Mouse (Mus musculus) C2C12 (cell line): ENCODE data around the gene Ctnnd2. TPM values are rescaled to one million over a fixed set of nuclear protein-coding genes. Genes with fewer than 3 reads are reported as not detected.

Experiments used
- H3K27me3 ChIP-seq: one replicate; pipeline ENCODE4 v1.6.1; 2011; ENCODE audit not compliant: control insufficient read depth, insufficient read depth, insufficient read length
- H3K36me3 ChIP-seq: one replicate; pipeline ENCODE4 v1.6.1; 2011; ENCODE audit not compliant: control insufficient read depth, insufficient read depth
- H3K4me3 ChIP-seq: one replicate; pipeline ENCODE4 v1.5.1; 2011; ENCODE audit warnings: mild to moderate bottlenecking, control low read depth; ENCODE audit not compliant: poor library complexity, insufficient read depth, severe bottlenecking
- H3K79me2 ChIP-seq: one replicate; pipeline ENCODE4 v1.6.1; 2011; ENCODE audit not compliant: control insufficient read depth, insufficient read depth
- H3K79me3 ChIP-seq: one replicate; pipeline ENCODE4 v1.6.1; 2011; ENCODE audit warnings: low read depth, control low read depth
- H3ac ChIP-seq: one replicate; pipeline ENCODE3; 2011; ENCODE audit warnings: low read depth; ENCODE audit not compliant: control insufficient read depth, insufficient read length
- CEBPB ChIP-seq: IDR thresholded peaks from one replicate; pipeline ENCODE4 v1.6.1; 2011; ENCODE audit warnings: low read depth, mild to moderate bottlenecking, control low read depth, moderate library complexity
- CTCF ChIP-seq: IDR thresholded peaks from one replicate; pipeline ENCODE4 v1.5.1; 2011; ENCODE audit not compliant: control insufficient read depth, insufficient read depth, insufficient read length
- FOSL1 ChIP-seq: IDR thresholded peaks from one replicate; pipeline ENCODE4 v1.8.0; 2011; ENCODE audit warnings: mild to moderate bottlenecking, low read length; ENCODE audit not compliant: poor library complexity, insufficient read depth, severe bottlenecking
- MAX ChIP-seq: IDR thresholded peaks from one replicate; pipeline ENCODE4 v1.6.1; 2011; ENCODE audit warnings: mild to moderate bottlenecking, control low read depth
- MYOD1 ChIP-seq: IDR thresholded peaks from one replicate; pipeline ENCODE4 v1.6.1; 2011; ENCODE audit warnings: low read depth; ENCODE audit not compliant: control insufficient read depth, insufficient read length
- MYOG ChIP-seq: IDR thresholded peaks from one replicate; pipeline ENCODE4 v1.6.1; 2011; ENCODE audit not compliant: control insufficient read depth, insufficient read length; ENCODE audit errors: extremely low read depth
- USF1 ChIP-seq: IDR thresholded peaks from one replicate; pipeline ENCODE4 v1.6.1; 2011; ENCODE audit warnings: low read depth, mild to moderate bottlenecking, control low read depth, moderate library complexity
- polyA plus RNA-seq: library from polyadenylated mRNA; unstranded; fragments of >200 nt; fragmentation: generic; extraction: Trizol; gene quantifications from one replicate; pipeline ENCODE4 v1.2.1, GENCODE M21; 2012; ENCODE audit warnings: missing spikeins

Gene Ctnnd2
- polyA plus RNA-seq, 1 experiment, result 0.07 TPM

DNA sequence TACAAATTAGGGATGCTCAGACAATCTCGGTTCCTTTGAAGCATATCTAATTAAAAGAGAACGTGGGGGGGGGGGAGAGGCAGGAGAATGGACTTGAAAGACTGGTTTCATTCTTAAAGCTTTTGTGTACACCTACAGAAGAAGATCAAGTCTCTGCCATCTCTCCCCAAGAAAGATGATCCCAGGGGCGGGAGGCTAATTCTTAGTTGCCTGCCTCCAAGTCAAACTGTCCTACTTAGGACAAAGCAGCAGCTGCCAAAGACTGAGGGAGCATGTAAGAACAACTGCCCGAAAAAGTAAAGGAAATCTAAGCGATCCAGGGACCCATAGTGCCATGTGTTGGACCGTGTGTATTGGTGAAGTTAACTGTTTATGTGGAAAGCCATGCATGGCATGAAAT is 836.2 kb downstream of the Ctnnd2 start:
- H3K36me3 ChIP-seq, result no peaks in the 10 kb centered on the region
- peaks cover 9% of the 10 kb centered on the region for H3K27me3 ChIP-seq
- no peaks in the 10 kb centered on the region for H3K79me2 ChIP-seq
- TF ChIP-seq USF1 (no peak), CEBPB (no peak), MYOD1 (no peak), FOSL1 (no peak), MAX (no peak), MYOG (no peak)
- H3ac ChIP-seq, result no peak overlapping the region
- no peak overlapping the region for H3K4me3 ChIP-seq
- H3K79me3 ChIP-seq, result no peaks in the 10 kb centered on the region

DNA sequence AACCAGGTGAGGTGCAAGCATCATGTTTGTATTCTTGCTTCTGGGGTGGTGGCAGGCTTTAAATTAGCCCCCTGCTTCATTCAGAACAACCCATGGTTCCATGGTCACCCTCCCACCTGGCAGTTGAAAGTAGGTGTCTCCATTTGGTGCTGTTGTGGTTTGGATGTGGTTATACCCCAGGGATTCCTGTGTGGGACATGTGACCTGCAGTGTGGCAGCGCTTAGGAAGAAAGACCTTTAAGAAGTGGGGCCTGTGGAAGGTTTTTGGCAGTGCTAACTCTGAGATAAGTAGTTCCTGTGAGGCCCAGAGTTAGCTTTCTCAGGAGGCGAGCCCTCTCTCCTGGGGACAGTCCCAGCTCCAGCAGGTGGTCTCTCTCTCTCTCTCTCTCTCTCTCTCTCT is 848.4 kb downstream of the Ctnnd2 start:
- H3K36me3 ChIP-seq, result no peaks in the 10 kb centered on the region
- TF ChIP-seq MYOD1 (no peak), CEBPB (no peak), USF1 (no peak), CTCF (no peak), MAX (no peak), FOSL1 (no peak), MYOG (no peak)
- H3K79me3 ChIP-seq, result no peaks in the 10 kb centered on the region
- no peaks in the 10 kb centered on the region for H3K27me3 ChIP-seq
- H3K4me3 ChIP-seq, result no peak overlapping the region
- no peaks in the 10 kb centered on the region for H3K79me2 ChIP-seq
- H3ac ChIP-seq, result no peak overlapping the region

DNA sequence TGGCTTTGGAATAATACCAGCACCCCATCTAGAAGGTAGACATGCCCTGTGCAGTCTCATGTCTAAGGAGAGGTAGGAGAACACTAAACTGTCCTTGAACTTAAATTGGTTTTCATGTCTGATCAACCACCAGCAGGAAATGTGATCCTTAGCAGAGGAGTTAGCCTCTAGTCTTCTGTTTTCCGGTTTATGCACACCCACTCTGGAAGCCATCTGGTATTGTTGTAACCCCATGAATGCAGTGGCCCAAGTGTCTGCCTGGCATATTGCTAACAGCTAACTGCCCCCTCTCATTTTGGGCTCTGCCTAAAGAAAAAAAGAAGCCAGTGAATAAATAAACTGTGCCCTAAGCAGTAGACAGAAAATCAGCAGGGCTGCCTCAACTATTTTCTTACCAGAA is 849.6 kb downstream of the Ctnnd2 start:
- TF ChIP-seq CEBPB, result no peak
- Histone ChIP-seq H3K27me3 (no peaks in the 10 kb centered on the region), H3ac (no peak overlapping the region), H3K79me2 (no peaks in the 10 kb centered on the region), H3K79me3 (no peaks in the 10 kb centered on the region), H3K36me3 (no peaks in the 10 kb centered on the region), H3K4me3 (no peak overlapping the region)

DNA sequence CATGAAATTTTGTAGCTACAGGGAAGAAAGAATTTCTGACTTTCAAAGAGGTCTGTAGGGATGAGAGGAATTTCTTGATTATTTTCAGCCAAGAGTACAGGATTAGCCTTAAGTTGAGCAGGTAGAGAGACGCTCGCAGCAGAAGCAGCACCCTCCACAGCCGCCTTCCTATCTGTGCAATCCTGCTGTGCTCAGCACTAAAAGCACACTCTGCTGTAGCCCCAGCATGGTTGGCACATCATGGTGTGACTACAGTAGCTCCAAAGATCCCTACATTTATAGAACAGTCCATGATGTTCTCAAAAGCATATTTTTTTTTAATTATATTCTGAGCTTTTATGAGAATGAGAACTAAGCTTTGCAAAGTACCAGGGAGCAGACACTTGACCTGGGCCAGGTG is 850.1 kb downstream of the Ctnnd2 start:
- Histone ChIP-seq H3K36me3 (no peaks in the 10 kb centered on the region), H3K27me3 (no peaks in the 10 kb centered on the region), H3K4me3 (no peak overlapping the region), H3ac (no peak overlapping the region), H3K79me2 (no peaks in the 10 kb centered on the region), H3K79me3 (no peaks in the 10 kb centered on the region)
- no peak for TF ChIP-seq USF1
- TF ChIP-seq MYOG, result no peak
- no peak for TF ChIP-seq CEBPB
- TF ChIP-seq MAX, result no peak

DNA sequence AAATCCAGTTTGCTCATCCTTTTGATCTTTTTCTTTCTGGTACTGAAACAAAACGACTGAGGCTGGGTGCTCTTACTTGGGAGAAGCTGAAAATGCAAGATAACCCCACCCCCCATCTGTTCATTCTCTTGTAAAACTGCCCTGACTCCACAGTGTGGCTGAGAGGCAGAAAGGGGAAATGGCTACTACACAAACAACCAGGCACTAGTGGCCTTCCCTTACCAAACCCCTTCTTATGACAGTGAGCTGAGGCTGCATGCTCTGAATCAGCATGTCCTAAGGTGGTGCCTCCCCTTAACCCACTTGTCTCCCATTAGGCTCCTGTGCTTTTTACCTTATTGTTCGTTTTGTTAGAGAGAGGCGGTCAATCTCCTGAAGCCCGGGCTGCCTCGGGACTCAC is 851.4 kb downstream of the Ctnnd2 start:
- Histone ChIP-seq H3K4me3 (no peak overlapping the region), H3K79me2 (no peaks in the 10 kb centered on the region), H3K36me3 (no peaks in the 10 kb centered on the region), H3K79me3 (no peaks in the 10 kb centered on the region), H3ac (no peak overlapping the region), H3K27me3 (no peaks in the 10 kb centered on the region)
- TF ChIP-seq FOSL1 (no peak), CEBPB (no peak), CTCF (no peak), MAX (no peak), USF1 (no peak), MYOD1 (no peak), MYOG (no peak)

DNA sequence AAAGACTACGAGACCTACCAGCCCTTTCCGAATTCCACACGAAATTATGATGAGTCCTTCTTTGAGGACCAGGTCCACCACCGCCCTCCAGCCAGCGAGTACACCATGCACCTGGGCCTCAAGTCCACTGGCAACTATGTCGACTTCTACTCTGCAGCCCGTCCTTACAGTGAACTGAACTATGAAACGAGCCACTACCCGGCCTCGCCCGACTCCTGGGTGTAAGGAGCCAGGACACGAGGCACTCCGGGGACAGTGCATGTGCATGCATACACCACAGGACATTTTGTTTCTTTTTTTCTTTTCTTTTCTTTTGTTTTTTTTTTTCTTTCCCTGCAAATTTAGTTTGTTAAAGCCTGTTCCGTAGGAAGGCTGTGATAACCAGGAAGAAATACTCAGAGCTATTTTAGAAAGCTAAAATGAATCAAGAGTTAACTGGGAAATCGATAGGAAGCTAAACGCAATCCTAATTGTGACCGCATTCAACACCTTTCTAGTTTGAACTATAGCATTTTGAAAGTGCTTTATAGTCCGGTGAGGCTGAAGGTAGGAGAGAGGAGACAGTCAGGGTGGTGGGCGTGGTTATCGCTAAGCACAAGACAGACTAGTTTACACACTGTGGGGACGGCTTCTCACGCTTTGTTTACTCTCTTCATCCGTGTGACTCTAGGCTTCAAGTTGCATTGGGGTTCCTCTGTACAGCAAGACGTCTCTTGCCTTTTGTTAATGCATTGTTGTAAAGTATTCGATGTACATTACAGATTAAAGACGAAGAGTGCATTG is 855.2 kb downstream of the Ctnnd2 start:
- TF ChIP-seq CTCF (no peak), USF1 (no peak), MAX (no peak), MYOD1 (no peak), CEBPB (no peak), MYOG (no peak)
- H3K79me3 ChIP-seq, result no peaks in the 10 kb centered on the region
- H3K4me3 ChIP-seq, result no peak overlapping the region
- no peaks in the 10 kb centered on the region for H3K27me3 ChIP-seq
- no peaks in the 10 kb centered on the region for H3K79me2 ChIP-seq
- no peaks in the 10 kb centered on the region for H3K36me3 ChIP-seq
- no peak overlapping the region for H3ac ChIP-seq
